Mouse (Mus musculus) embryonic facial prominence, embryonic 11.5 days (tissue): Measurements from ENCODE around the gene Atg4c. TPM values are rescaled to one million over a fixed set of nuclear protein-coding genes. Genes with fewer than 3 reads are reported as not detected.

Source experiments
- ATAC-seq: fragments of 200-750 bp; cut with Nextera tagmentation; replicated peaks from 2 replicates; pipeline ENCODE4 v1.8.0; 2017; ENCODE audit warnings: low read depth; ENCODE audit not compliant: insufficient number of reproducible peaks, low FRiP score, low TSS enrichment
- DNase-seq: peaks from one replicate; pipeline ENCODE4 v3.0.0-alpha.2; 2015; ENCODE audit warnings: low spot score
- H3K27ac ChIP-seq: fragments of 300-500 bp; sonication (generic); replicated peaks from 2 replicates; pipeline ENCODE4 v1.5.1; 2014; ENCODE audit warnings: mild to moderate bottlenecking, low read depth, low read length, control low read depth
- H3K27me3 ChIP-seq: fragments of 300-500 bp; sonication (generic); 2 replicates; pipeline ENCODE4 v1.6.1; 2014; ENCODE audit warnings: mild to moderate bottlenecking, low read length, moderate library complexity, mixed read lengths; ENCODE audit not compliant: control insufficient read depth, insufficient read depth
- H3K36me3 ChIP-seq: fragments of 300-500 bp; sonication (generic); replicated peaks from 2 replicates; pipeline ENCODE4 v1.6.1; 2014; ENCODE audit warnings: low read depth, mild to moderate bottlenecking, low read length, moderate library complexity, mixed read lengths; ENCODE audit not compliant: control insufficient read depth, insufficient read depth
- H3K4me1 ChIP-seq: fragments of 300-500 bp; sonication (generic); 2 replicates; pipeline ENCODE4 v1.6.1; 2014; ENCODE audit warnings: low read length, mixed read lengths; ENCODE audit not compliant: control insufficient read depth, insufficient read depth
- H3K4me2 ChIP-seq: fragments of 300-500 bp; sonication (generic); 2 replicates; pipeline ENCODE4 v1.6.1; 2014; ENCODE audit warnings: low read depth, mild to moderate bottlenecking, control low read depth, low read length, moderate library complexity
- H3K4me3 ChIP-seq: fragments of 300-500 bp; sonication (generic); 2 replicates; pipeline ENCODE4 v1.5.1; 2014; ENCODE audit warnings: low read depth, low read length, control low read depth
- H3K9ac ChIP-seq: fragments of 300-500 bp; sonication (generic); replicated peaks from 2 replicates; pipeline ENCODE4 v1.6.1; 2014; ENCODE audit warnings: mild to moderate bottlenecking, control low read depth, low read length
- H3K9me3 ChIP-seq: fragments of 300-500 bp; sonication (generic); replicated peaks from 2 replicates; pipeline ENCODE4 v1.6.1; 2016; ENCODE audit warnings: mild to moderate bottlenecking, low read length, inconsistent platforms, mixed read lengths; ENCODE audit not compliant: control insufficient read depth
- WGBS: fragments of 180-500 bp; shearing (Covaris S2); extraction: QIAGEN DNeasy Blood & Tissue Kit; methylation state at CpG from one replicate; pipeline ENCODE4 v1.1.7; 2014; 5-methylcytosine and 5-hydroxymethylcytosine counted together
- polyA plus RNA-seq: library from polyadenylated mRNA; unstranded; fragments of >200 nt; fragmentation: Nextera tagmentation; extraction: Ambion mirVana; gene quantifications from 2 replicates; pipeline ENCODE4 v1.2.1, GENCODE M21; 2014

Gene Atg4c
- polyA plus RNA-seq, 1 experiment from 2014 or later = 17.7 TPM

DNA sequence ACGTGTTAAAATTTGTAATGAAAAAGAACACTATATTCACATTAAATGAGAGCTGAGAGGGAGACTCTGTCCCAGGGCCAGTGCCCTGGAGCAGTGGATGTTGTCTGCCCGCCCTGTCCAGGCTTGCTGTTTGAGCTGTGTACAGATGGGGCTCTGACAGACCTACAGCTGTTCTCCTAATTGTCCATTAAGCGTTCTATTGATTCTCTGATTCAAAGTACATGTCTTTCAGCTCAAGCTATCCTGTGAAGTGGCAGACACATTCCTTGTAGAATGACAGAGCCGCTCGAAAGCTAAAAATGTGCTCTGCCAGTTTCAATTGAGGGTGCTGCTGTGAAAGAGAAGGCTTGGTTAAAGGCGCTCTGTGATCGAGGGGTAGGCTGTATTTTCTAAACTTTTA, 80.2 kb downstream of the Atg4c start:
- no peaks in the 10 kb centered on the region for H3K27me3 ChIP-seq
- no peak overlapping the region for H3K4me3 ChIP-seq
- peak; percentile 62; the same call in 1 of the 2 replicates for ATAC-seq
- H3K27ac ChIP-seq = no peak overlapping the region
- H3K36me3 ChIP-seq = no peaks in the 10 kb centered on the region
- H3K9ac ChIP-seq = no peak overlapping the region
- H3K9me3 ChIP-seq = no peaks in the 10 kb centered on the region
- H3K4me2 ChIP-seq = no peak overlapping the region
- 56% methylated on average over 7 of the region's 7 CpGs for WGBS
- no peak for DNase-seq
- no peaks in the 10 kb centered on the region for H3K4me1 ChIP-seq

DNA sequence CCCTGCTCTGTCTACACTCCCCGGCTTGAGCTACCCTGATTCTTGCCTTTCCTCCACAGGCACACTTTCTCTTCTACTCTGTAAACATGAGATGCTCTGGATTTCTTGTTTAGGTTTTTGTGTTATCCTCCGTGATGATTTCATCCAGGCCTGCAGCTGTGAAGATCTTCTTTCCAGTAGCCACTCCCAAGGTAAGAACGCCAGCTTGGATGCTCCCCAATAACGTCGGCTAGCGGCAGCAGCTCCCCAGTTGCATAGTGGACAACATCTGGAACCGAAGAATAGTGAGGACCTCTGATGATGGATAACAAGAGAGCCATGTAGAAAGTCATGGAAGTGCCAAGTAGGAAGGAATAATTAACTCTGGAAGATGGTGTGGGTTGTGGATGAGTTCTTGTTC, 85.1 kb downstream of the Atg4c start:
- Histone ChIP-seq H3K36me3 (no peaks in the 10 kb centered on the region), H3K27ac (no peak overlapping the region), H3K4me2 (no peak overlapping the region), H3K9ac (no peak overlapping the region), H3K4me1 (no peaks in the 10 kb centered on the region), H3K9me3 (no peaks in the 10 kb centered on the region), H3K4me3 (no peak overlapping the region), H3K27me3 (no peaks in the 10 kb centered on the region)
- WGBS = 89% methylated on average over 7 of the region's 7 CpGs
- ATAC-seq (no peak), DNase-seq (no peak)

GRCm38 (mm10) chr4:99281711-99282110, 88.0 kb downstream of the Atg4c start:
- Histone ChIP-seq H3K4me1 (no peaks in the 10 kb centered on the region), H3K27me3 (no peaks in the 10 kb centered on the region), H3K27ac (no peak overlapping the region), H3K9me3 (no peaks in the 10 kb centered on the region), H3K4me2 (no peak overlapping the region), H3K4me3 (no peak overlapping the region), H3K36me3 (no peaks in the 10 kb centered on the region), H3K9ac (no peak overlapping the region)
- 83% methylated on average over 7 of the region's 7 CpGs for WGBS
- ATAC-seq = no peak
- no peak for DNase-seq

DNA sequence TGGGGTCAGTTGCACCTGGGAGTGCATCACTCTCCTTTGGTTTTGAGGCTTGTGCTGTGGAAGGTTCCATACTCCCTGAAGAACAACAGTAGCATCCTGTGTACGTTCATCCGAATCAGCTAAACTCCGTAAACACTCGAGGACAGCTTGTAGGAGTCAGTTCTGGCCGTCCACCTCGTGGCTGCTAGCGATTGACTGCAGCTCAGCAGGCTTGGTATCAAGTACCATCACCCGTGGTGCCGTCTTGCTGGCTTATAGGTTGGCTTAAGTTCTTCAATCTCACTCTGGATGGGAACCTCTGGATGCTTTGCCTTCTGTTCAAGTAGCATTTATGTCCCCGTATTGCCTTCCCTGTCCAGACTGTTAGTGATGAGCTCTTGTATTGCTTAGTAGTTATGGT, 95.6 kb downstream of the Atg4c start:
- no peaks in the 10 kb centered on the region for H3K9me3 ChIP-seq
- no peak overlapping the region for H3K27ac ChIP-seq
- H3K4me1 ChIP-seq = no peaks in the 10 kb centered on the region
- H3K4me3 ChIP-seq = no peak overlapping the region
- no peak for DNase-seq
- no peak overlapping the region for H3K4me2 ChIP-seq
- no peaks in the 10 kb centered on the region for H3K36me3 ChIP-seq
- no peaks in the 10 kb centered on the region for H3K27me3 ChIP-seq
- WGBS = 81% methylated on average over 10 of the region's 10 CpGs
- ATAC-seq = no peak
- no peak overlapping the region for H3K9ac ChIP-seq

GRCm38 (mm10) chr4:99298676-99299075, 104.9 kb downstream of the Atg4c start:
- WGBS = 14% methylated on average over 4 of the region's 4 CpGs
- no peak overlapping the region for H3K9ac ChIP-seq
- ATAC-seq (no peak), DNase-seq (peak; percentile 68)
- H3K36me3 ChIP-seq = no peaks in the 10 kb centered on the region
- H3K27ac ChIP-seq = no peak overlapping the region
- no peaks in the 10 kb centered on the region for H3K27me3 ChIP-seq
- no peak overlapping the region for H3K4me3 ChIP-seq
- no peaks in the 10 kb centered on the region for H3K9me3 ChIP-seq
- H3K4me2 ChIP-seq = no peak overlapping the region
- no peaks in the 10 kb centered on the region for H3K4me1 ChIP-seq

GRCm38 (mm10) chr4:99304793-99305192, 111.1 kb downstream of the Atg4c start:
- no peak overlapping the region for H3K4me2 ChIP-seq
- no peaks in the 10 kb centered on the region for H3K4me1 ChIP-seq
- H3K9ac ChIP-seq = no peak overlapping the region
- H3K36me3 ChIP-seq = no peaks in the 10 kb centered on the region
- H3K27me3 ChIP-seq = no peaks in the 10 kb centered on the region
- DNase-seq (no peak), ATAC-seq (no peak)
- no peaks in the 10 kb centered on the region for H3K9me3 ChIP-seq
- H3K27ac ChIP-seq = no peak overlapping the region
- no peak overlapping the region for H3K4me3 ChIP-seq
- WGBS = 92% methylated on average over 13 of the region's 13 CpGs

Other genes starting within 250 kb of the Atg4c start
- 0.42 and 0.77 TPM in 2 replicates for gene Angptl3, start 163.0 kb upstream of the Atg4c start, polyA plus RNA-seq
- 94.9 and 106 TPM in 2 replicates for gene Dock7, start 73.0 kb upstream of the Atg4c start, polyA plus RNA-seq
- 0.31 TPM in 1 of 2 replicates, not detected in the other for gene Gm12689, start 102.0 kb downstream of the Atg4c start, polyA plus RNA-seq